Mouse (Mus musculus): ENCODE results near the gene Nemp1.

DNA sequence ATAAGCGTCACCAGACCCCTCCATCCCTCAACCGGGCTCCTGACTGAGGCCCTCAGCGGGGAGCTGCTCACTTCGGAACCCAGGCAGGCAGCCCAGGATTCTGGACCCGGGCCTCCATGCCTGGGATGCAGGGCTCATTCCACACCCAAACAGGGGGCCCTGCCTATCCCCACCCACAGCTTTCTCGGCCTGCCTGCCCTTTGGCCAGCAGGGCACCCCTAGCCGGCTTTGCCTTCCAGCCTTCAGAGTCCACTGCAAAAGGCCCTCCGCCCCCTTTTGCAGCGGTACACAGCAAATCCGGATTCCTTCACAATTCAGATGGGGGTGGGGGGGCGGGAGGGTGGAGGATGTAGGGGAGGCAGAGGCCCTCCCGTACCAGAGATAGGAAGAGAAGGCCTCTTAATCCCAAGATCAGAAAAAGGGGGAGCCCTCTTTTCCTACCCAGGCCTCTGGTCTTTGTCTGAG lies 46.7 kb upstream of the Nemp1 start:
- TF ChIP-seq POLR2A (IDR thresholded peaks at IDR 0.05; ENCODE audit: borderline replicate concordance, insufficient read depth, low read length) (no peak), CTCF (IDR thresholded peaks at IDR 0.05; ENCODE audit: borderline replicate concordance, insufficient read depth, low read depth, low read length) (no peak)
